Mouse (Mus musculus) liver, embryonic 14.5 days (tissue): ENCODE data around the gene Srsf10. TPM values are rescaled to one million over a fixed set of nuclear protein-coding genes. Genes with fewer than 3 reads are reported as not detected.
A peak's percentile ranks its signal among the peaks of the same experiment; 100 is the strongest.

Experiments used
- ATAC-seq: fragments of 200-750 bp; cut with Nextera tagmentation; 2 replicates; pipeline ENCODE4 v1.8.0; 2017; ENCODE audit warnings: moderate number of reproducible peaks, mild to moderate bottlenecking, moderate library complexity; ENCODE audit not compliant: insufficient read depth
- DNase-seq, 3 experiments: peaks; one replicate each; pipeline ENCODE4 v3.0.0-alpha.2; 2012 to 2013; ENCODE audit warnings: low read depth in 3 of 3, low spot score in 3 of 3
- H3K27ac ChIP-seq: fragments of 300-500 bp; sonication (generic); 2 replicates; pipeline ENCODE4 v1.5.1; 2014; ENCODE audit warnings: moderate library complexity, mild to moderate bottlenecking, control low read depth, inconsistent platforms
- H3K27me3 ChIP-seq: fragments of 300-500 bp; sonication (generic); 2 replicates; pipeline ENCODE4 v1.6.1; 2014; ENCODE audit warnings: mild to moderate bottlenecking, low read length, moderate library complexity; ENCODE audit not compliant: control insufficient read depth, insufficient read depth
- H3K36me3 ChIP-seq: fragments of 300-500 bp; sonication (generic); replicated peaks from 2 replicates; pipeline ENCODE4 v1.6.1; 2014; ENCODE audit warnings: low read depth; ENCODE audit not compliant: control insufficient read depth, insufficient read depth
- H3K4me1 ChIP-seq, 2 experiments: fragments of 200-500 bp in 1 of 2; fragments of 300-500 bp in 1 of 2; sonication (generic) in 1 of 2; replicated peaks; 2 replicates each; pipeline ENCODE4 v1.6.1; 2012 to 2014; ENCODE audit warnings: antibody characterized with exemption in 1 of 2, inconsistent platforms in 1 of 2, low read length in 1 of 2; ENCODE audit not compliant: control insufficient read depth in 2 of 2, insufficient read depth in 2 of 2
- H3K4me2 ChIP-seq: fragments of 300-500 bp; sonication (generic); 2 replicates; pipeline ENCODE4 v1.6.1; 2014; ENCODE audit warnings: low read depth, mild to moderate bottlenecking, control low read depth, moderate library complexity
- H3K4me3 ChIP-seq, 2 experiments: fragments of 200-500 bp in 1 of 2; fragments of 300-500 bp in 1 of 2; sonication (generic) in 1 of 2; 2 replicates each; pipeline ENCODE4 v1.5.1; 2012 to 2014; ENCODE audit warnings: low read depth in 2 of 2, low read length in 2 of 2, mild to moderate bottlenecking in 2 of 2, control low read depth in 1 of 2, inconsistent platforms in 1 of 2, moderate library complexity in 1 of 2; ENCODE audit not compliant: insufficient read depth in 1 of 2
- H3K9ac ChIP-seq: fragments of 300-500 bp; sonication (generic); replicated peaks from 2 replicates; pipeline ENCODE4 v1.6.1; 2014; ENCODE audit warnings: mild to moderate bottlenecking, control low read depth, moderate library complexity
- H3K9me3 ChIP-seq: fragments of 300-500 bp; sonication (generic); 2 replicates; pipeline ENCODE4 v1.6.1; 2016; ENCODE audit warnings: low read length, mixed read lengths; ENCODE audit not compliant: control insufficient read depth
- CTCF ChIP-seq: IDR thresholded peaks from 2 replicates; pipeline ENCODE4 v1.5.1; 2016; ENCODE audit warnings: antibody characterized with exemption, low read depth, control low read depth
- EP300 ChIP-seq: IDR thresholded peaks from 2 replicates; pipeline ENCODE4 v1.6.1; 2016; ENCODE audit warnings: antibody characterized with exemption, low read depth
- WGBS: fragments of 180-500 bp; shearing (Covaris S2); extraction: QIAGEN DNeasy Blood & Tissue Kit; methylation state at CpG from one replicate; pipeline ENCODE4 v1.1.7; 2014; ENCODE audit not compliant: insufficient replicate concordance; 5-methylcytosine and 5-hydroxymethylcytosine counted together
- polyA plus RNA-seq, 2 experiments: library from polyadenylated mRNA; depleted of rRNA in 1 of 2; stranded (reverse) in 1 of 2; unstranded in 1 of 2; fragments of >200 nt; fragmentation: Nextera tagmentation in 1 of 2; extraction: Ambion mirVana in 1 of 2; gene quantifications; 2 replicates each; pipeline versions ENCODE4 v1.2.1 to v1.2.3; 2012 to 2014

Srsf10 gene
- polyA plus RNA-seq, 2 experiments, result 49.6 to 110 TPM

DNA sequence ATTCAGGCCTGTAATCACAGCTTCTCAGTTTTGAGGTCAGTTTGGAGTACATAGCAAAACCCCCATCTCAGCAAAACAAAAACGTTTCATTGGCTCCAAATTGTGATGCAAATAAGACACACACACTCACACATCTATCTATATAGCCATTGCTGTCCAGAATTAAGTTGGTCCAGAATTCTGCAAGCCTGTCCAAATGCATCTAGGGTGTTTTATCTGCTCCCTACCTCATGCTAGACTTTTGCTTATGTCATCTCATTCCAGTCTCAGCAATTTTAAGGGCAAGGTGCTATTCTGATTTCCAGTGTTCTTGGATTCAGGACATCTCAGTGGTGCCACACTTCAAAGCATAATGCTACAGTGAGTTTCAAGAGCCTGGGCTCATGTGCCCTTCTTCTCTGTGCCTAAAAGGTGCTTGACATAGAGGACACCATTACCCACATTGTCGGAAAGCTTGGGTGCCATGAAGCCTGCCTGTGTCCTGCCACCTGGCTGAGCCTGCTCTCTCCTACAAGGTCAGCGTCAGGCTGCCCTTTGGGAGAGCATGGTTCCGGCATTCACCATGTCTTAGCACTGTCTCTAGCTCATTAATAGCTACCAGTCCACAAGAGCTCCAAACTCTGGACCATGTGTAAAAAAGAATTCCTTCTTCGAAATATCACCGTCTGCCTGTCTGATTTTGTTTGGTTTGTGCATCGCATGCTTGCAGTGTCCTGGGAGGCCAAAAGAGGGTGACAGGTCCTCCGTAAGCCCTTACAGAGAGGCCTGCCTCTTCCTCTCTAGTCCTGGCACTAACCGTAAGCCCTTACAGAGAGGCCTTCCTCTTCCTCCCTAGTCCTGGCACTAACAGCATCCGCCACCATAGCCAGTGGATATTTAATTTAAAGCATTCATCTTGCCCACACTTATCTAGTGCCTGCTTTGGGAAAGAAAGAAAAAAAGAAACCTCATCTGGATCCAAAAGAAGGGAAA lies 19.3 kb downstream of the Srsf10 start:
- Histone ChIP-seq H3K4me1 (peaks cover 32 to 38% of the 10 kb centered on the region in 2 experiments), H3K36me3 (peaks cover 25% of the 10 kb centered on the region), H3K4me3 (no peak overlapping the region; a peak in 1 of 4 replicates), H3K27me3 (no peaks in the 10 kb centered on the region), H3K9me3 (no peaks in the 10 kb centered on the region), H3K4me2 (peak overlapping the region; percentile 80), H3K9ac (no peak overlapping the region; the same call in 1 of the 2 replicates), H3K27ac (peak overlapping the region; percentile 79)
- 66% methylated on average over 10 of the region's 10 CpGs for WGBS
- ATAC-seq (no peak), DNase-seq (no peak)
- TF ChIP-seq EP300 (no peak), CTCF (no peak)

DNA sequence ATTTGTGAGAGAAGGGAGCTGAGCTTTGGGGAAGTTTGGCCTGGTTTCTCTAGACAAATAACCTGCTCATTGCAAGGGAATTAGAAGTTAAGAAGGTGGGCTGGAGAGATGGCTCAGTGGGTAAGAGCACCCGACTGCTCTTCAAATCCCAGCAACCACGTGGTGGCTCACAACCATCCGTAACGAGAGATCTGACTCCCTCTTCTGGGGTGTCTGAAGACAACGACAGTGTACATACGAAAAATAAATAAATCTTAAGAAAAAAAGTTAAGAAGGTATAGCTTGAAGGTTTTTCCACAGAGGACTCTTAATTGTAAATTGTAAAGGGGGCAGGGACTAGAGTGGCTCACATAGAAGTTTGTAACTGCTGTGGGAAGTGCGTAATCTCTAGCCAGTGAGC lies 20.0 kb downstream of the Srsf10 start:
- no peak for DNase-seq
- ATAC-seq, result no peak
- Histone ChIP-seq H3K36me3 (peaks cover 21% of the 10 kb centered on the region), H3K4me3 (peak overlapping the region in 1 of 2 experiments; percentile 54; a peak in 1 of 4 replicates), H3K27me3 (no peaks in the 10 kb centered on the region), H3K9ac (peak overlapping the region; percentile 72; the same call in 1 of the 2 replicates), H3K4me1 (peaks cover 32 to 38% of the 10 kb centered on the region in 2 experiments), H3K27ac (peak overlapping the region; percentile 79), H3K9me3 (no peaks in the 10 kb centered on the region), H3K4me2 (peak overlapping the region; percentile 76)
- no peak for TF ChIP-seq EP300
- TF ChIP-seq CTCF, result 0 out of 2 replicates have a peak, but pooled peaks have one; percentile 2
- WGBS, result 22% methylated on average over 7 of the region's 7 CpGs

DNA sequence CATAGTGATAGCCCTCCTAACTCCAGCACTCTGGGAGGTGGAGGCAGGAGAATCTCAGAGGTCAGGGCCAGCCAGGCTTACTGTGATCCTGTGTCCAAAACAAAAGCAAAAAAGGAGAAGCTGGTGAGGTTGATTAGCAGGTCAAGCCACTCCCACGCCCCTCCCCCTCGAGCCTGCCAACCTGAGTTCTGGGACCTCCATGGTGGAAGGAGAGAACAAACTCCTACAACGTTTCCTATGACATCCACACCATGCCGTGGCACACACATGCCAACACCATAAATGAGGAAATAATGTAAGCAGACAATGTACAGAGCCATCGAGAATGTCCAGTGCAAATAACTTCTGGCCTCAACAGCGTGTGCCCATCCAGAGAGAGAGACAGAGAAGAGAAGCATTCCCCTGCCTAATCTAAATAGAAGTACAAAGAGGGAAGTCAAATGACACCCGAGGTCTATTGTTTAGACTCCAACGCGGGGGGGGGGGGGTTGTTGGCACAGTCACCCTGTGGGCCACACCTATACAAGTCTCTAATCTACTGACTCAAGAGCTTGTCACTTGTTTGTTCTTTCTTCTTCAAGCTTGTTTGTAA lies 20.5 kb downstream of the Srsf10 start:
- H3K27me3 ChIP-seq, result no peaks in the 10 kb centered on the region
- peak overlapping the region; percentile 48 to 54 for H3K4me3 ChIP-seq
- peaks cover 15% of the 10 kb centered on the region for H3K36me3 ChIP-seq
- H3K9me3 ChIP-seq, result no peaks in the 10 kb centered on the region
- no peak for DNase-seq
- peak; percentile 12; the same call in 1 of the 2 replicates for ATAC-seq
- H3K9ac ChIP-seq, result peak overlapping the region; percentile 72
- H3K27ac ChIP-seq, result peak overlapping the region; percentile 79
- peak overlapping the region; percentile 76 for H3K4me2 ChIP-seq
- TF ChIP-seq CTCF (no peak), EP300 (no peak)
- H3K4me1 ChIP-seq, result peaks cover 32 to 38% of the 10 kb centered on the region in 2 experiments
- 2% methylated on average over 9 of the region's 9 CpGs for WGBS

DNA sequence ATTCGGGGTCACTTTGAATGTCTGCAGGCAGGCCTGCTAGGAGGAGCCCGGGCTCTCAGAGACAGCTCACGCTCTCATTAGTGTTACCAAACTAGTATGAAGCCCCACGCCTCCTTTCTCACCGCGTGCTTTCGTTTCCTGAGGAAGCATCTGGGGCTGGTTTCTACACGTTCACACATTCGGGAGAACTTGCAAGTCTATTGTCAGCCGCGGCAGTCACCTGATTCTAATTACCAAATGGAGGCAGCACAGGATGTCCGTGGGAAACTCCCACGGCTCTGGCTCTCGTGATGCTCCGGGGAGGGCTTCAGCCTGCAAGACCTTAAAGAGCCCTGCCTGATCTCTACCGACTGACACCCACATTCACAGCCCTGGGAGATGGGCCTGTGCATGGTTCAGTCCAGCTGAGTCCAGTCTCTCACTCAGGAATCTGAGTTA lies 21.1 kb downstream of the Srsf10 start:
- H3K27me3 ChIP-seq, result no peaks in the 10 kb centered on the region
- H3K9me3 ChIP-seq, result no peaks in the 10 kb centered on the region
- peak overlapping the region; percentile 79 for H3K27ac ChIP-seq
- H3K36me3 ChIP-seq, result peaks cover 12% of the 10 kb centered on the region
- H3K4me3 ChIP-seq, result peak overlapping the region; percentile 48 to 54
- DNase-seq, result peak in 1 of 3 experiments; percentile 70
- H3K4me2 ChIP-seq, result peak overlapping the region; percentile 76
- TF ChIP-seq CTCF (no peak), EP300 (no peak)
- 2% methylated on average over 16 of the region's 16 CpGs for WGBS
- peak overlapping the region; percentile 72 for H3K9ac ChIP-seq
- no peak for ATAC-seq
- H3K4me1 ChIP-seq, result peaks cover 30 to 35% of the 10 kb centered on the region in 2 experiments

DNA sequence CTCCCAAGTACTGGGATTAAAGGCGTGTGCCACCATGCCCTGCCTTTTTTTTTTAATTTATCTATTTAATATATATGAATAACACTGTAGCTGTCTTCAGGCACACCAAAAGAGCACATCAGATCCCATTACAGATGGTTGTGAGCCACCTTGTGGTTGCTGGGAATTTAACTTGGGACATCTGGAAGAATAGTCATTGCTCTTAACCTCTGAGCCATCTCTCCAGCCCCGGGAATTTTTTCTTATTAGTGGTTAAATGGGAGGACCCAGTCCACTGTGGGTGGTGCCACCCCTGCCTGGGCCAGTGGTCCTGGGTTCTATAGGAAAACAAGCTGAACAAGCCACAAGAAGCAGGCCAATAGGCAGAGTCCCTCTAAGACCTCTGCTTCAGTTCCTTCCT lies 22.2 kb downstream of the Srsf10 start:
- DNase-seq (no peak), ATAC-seq (no peak)
- Histone ChIP-seq H3K27me3 (no peaks in the 10 kb centered on the region), H3K4me3 (no peak overlapping the region), H3K27ac (no peak overlapping the region), H3K4me2 (no peak overlapping the region), H3K4me1 (peaks cover 27 to 29% of the 10 kb centered on the region in 2 experiments), H3K9me3 (no peaks in the 10 kb centered on the region), H3K9ac (no peak overlapping the region), H3K36me3 (peaks cover under 1% of the 10 kb centered on the region)
- 43% methylated on average over 2 of the region's 2 CpGs for WGBS
- TF ChIP-seq EP300, result no peak
- TF ChIP-seq CTCF, result peak; percentile 25; the same call in 1 of the 2 replicates
